Mouse (Mus musculus) kidney, adult 2 months (tissue): ENCODE results near the gene Lrrc32. TPM values are rescaled to one million over a fixed set of nuclear protein-coding genes. Genes with fewer than 3 reads are reported as not detected.
A peak's percentile ranks its signal among the peaks of the same experiment; 100 is the strongest.

Experiments used
- DNase-seq: peaks from one replicate; pipeline ENCODE4 v3.0.0; 2021
- H3K27ac ChIP-seq: fragments of 200-500 bp; 2 replicates; pipeline ENCODE4 v1.5.1; 2012; ENCODE audit warnings: low read depth, low read length, control low read depth, inconsistent platforms; ENCODE audit not compliant: insufficient read depth
- H3K27me3 ChIP-seq: fragments of 200-500 bp; replicated peaks from 2 replicates; pipeline ENCODE4 v1.6.1; 2012; ENCODE audit warnings: mild to moderate bottlenecking, moderate library complexity, low read length, inconsistent platforms; ENCODE audit not compliant: control insufficient read depth, insufficient read depth
- H3K36me3 ChIP-seq: fragments of 200-500 bp; 2 replicates; pipeline ENCODE4 v1.6.1; 2012; ENCODE audit warnings: mild to moderate bottlenecking, moderate library complexity, low read length, inconsistent platforms; ENCODE audit not compliant: control insufficient read depth, insufficient read depth
- H3K4me1 ChIP-seq: fragments of 200-500 bp; 2 replicates; pipeline ENCODE4 v1.6.1; 2011; ENCODE audit warnings: low read length; ENCODE audit not compliant: control insufficient read depth, insufficient read depth
- H3K4me3 ChIP-seq: fragments of 200-500 bp; 2 replicates; pipeline ENCODE4 v1.5.1; 2011; ENCODE audit warnings: mild to moderate bottlenecking, low read depth, low read length, control low read depth; ENCODE audit not compliant: insufficient read depth
- CTCF ChIP-seq: fragments of 200-500 bp; conservative IDR thresholded peaks from 2 replicates; pipeline ENCODE4 v1.5.1; 2011; ENCODE audit warnings: low read depth, mild to moderate bottlenecking, control low read depth, low read length, moderate library complexity, mixed read lengths; ENCODE audit not compliant: insufficient read depth, insufficient read length
- POLR2A ChIP-seq: fragments of 200-500 bp; IDR thresholded peaks from one replicate; pipeline ENCODE4 v1.6.1; 2011; ENCODE audit warnings: low read depth, low read length, control low read depth
- WGBS: fragments of 180-500 bp; shearing (Covaris S2); methylation state at CpG from one replicate; pipeline ENCODE4 v1.1.7; 2018; 5-methylcytosine and 5-hydroxymethylcytosine counted together
- polyA plus RNA-seq: library from polyadenylated mRNA; depleted of rRNA; stranded (reverse); fragments of >200 nt; gene quantifications from 2 replicates; pipeline ENCODE4 v1.2.3, GENCODE M21; 2012

The Lrrc32 gene
- polyA plus RNA-seq, 1 experiment = 22.1 TPM

GRCm38 (mm10) chr7:98460319-98460718 lies 28.8 kb upstream of the Lrrc32 start:
- no peak overlapping the region for H3K27ac ChIP-seq
- TF ChIP-seq CTCF (no peak), POLR2A (no peak)
- no peak for DNase-seq
- 37% methylated on average over 7 of the region's 7 CpGs for WGBS
- H3K4me3 ChIP-seq = no peak overlapping the region
- no peaks in the 10 kb centered on the region for H3K4me1 ChIP-seq
- no peaks in the 10 kb centered on the region for H3K27me3 ChIP-seq
- no peaks in the 10 kb centered on the region for H3K36me3 ChIP-seq

GRCm38 (mm10) chr7:98469089-98469488 lies 20.0 kb upstream of the Lrrc32 start:
- no peak overlapping the region for H3K27ac ChIP-seq
- no peaks in the 10 kb centered on the region for H3K4me1 ChIP-seq
- H3K4me3 ChIP-seq = no peak overlapping the region
- WGBS = 74% methylated on average over 3 of the region's 3 CpGs
- H3K27me3 ChIP-seq = no peaks in the 10 kb centered on the region
- DNase-seq = no peak
- TF ChIP-seq POLR2A (no peak), CTCF (no peak)
- H3K36me3 ChIP-seq = no peaks in the 10 kb centered on the region

- no peak for DNase-seq
- H3K4me3 ChIP-seq = no peak overlapping the region
- TF ChIP-seq POLR2A (no peak), CTCF (no peak)
- 89% methylated on average over 2 of the region's 2 CpGs for WGBS
- H3K27me3 ChIP-seq = no peaks in the 10 kb centered on the region
- no peaks in the 10 kb centered on the region for H3K4me1 ChIP-seq
- H3K27ac ChIP-seq = no peak overlapping the region
- no peaks in the 10 kb centered on the region for H3K36me3 ChIP-seq
Measured at GRCm38 (mm10) chr7:98472529-98472928, 16.6 kb upstream of the Lrrc32 start.

- no peaks in the 10 kb centered on the region for H3K27me3 ChIP-seq
- WGBS = 96% methylated on average over 1 of the region's 1 CpGs
- no peaks in the 10 kb centered on the region for H3K4me1 ChIP-seq
- no peaks in the 10 kb centered on the region for H3K36me3 ChIP-seq
- no peak for DNase-seq
- H3K4me3 ChIP-seq = no peak overlapping the region
- TF ChIP-seq CTCF = no peak
- no peak for TF ChIP-seq POLR2A
- H3K27ac ChIP-seq = no peak overlapping the region
Measured at GRCm38 (mm10) chr7:98474558-98474957, 14.5 kb upstream of the Lrrc32 start.

- H3K27me3 ChIP-seq = no peaks in the 10 kb centered on the region
- no peak for DNase-seq
- TF ChIP-seq CTCF (no peak), POLR2A (no peak)
- H3K4me1 ChIP-seq = no peaks in the 10 kb centered on the region
- H3K4me3 ChIP-seq = no peak overlapping the region
- H3K36me3 ChIP-seq = no peaks in the 10 kb centered on the region
- no peak overlapping the region for H3K27ac ChIP-seq
- WGBS = 83% methylated on average over 4 of the region's 4 CpGs
Measured at GRCm38 (mm10) chr7:98477153-98477552, 11.9 kb upstream of the Lrrc32 start.

- Histone ChIP-seq H3K27ac (no peak overlapping the region), H3K36me3 (no peaks in the 10 kb centered on the region), H3K27me3 (no peaks in the 10 kb centered on the region), H3K4me3 (no peak overlapping the region), H3K4me1 (peaks cover 6% of the 10 kb centered on the region; the same call in 1 of the 2 replicates)
- WGBS = 86% methylated on average over 1 of the region's 1 CpGs
- TF ChIP-seq CTCF (no peak), POLR2A (no peak)
- DNase-seq = no peak
Measured at GRCm38 (mm10) chr7:98480481-98480880, 8.6 kb upstream of the Lrrc32 start.

GRCm38 (mm10) chr7:98481066-98481734 lies 7.9 kb upstream of the Lrrc32 start:
- peaks cover 6% of the 10 kb centered on the region; the same call in 1 of the 2 replicates for H3K4me1 ChIP-seq
- H3K27me3 ChIP-seq = no peaks in the 10 kb centered on the region
- TF ChIP-seq CTCF = peak; percentile 98
- TF ChIP-seq POLR2A = no peak
- DNase-seq = peak; percentile 88
- H3K4me3 ChIP-seq = no peak overlapping the region
- no peak overlapping the region for H3K27ac ChIP-seq
- WGBS = 2% methylated on average over 9 of the region's 9 CpGs
- no peaks in the 10 kb centered on the region for H3K36me3 ChIP-seq
